Mouse (Mus musculus) embryonic stem cell, embryonic (primary cell): Measurements from ENCODE around the gene Cideb.

ENCODE experiments used
- CTCF ChIA-PET, 4 experiments: fragments of 300-600 bp in 2 of 4; fragments of 350-600 bp in 2 of 4; sonication (Branson Sonifier 250); formaldehyde crosslinking; loops; one replicate each; lab custom pipeline; 2022; ENCODE audit warnings: inconsistent platforms in 2 of 4; lab: Charles Lee
- POLR2A ChIA-PET, 4 experiments: fragments of 300-600 bp in 2 of 4; fragments of 350-600 bp in 2 of 4; sonication (Branson Sonifier 250); formaldehyde crosslinking; loops; one replicate each; lab custom pipeline; 2022; ENCODE audit warnings: antibody characterized with exemption in 4 of 4, inconsistent platforms in 1 of 4; lab: Charles Lee

The Cideb gene

GRCm38 (mm10) chr14:55777806-55778205 lies 19.5 kb upstream of the Cideb start:
- ChIA-PET POLR2A (interaction anchor here in 2 of 4 experiments (0.6 to 3.8 kb wide), 6 partner anchors 8 to 1917 kb away, joined by 3 to 12 read pairs (median 3); partner anchors contain the start of genes Psme2 (in 1 of the 2) and Rnf31 (in 1 of the 2)), CTCF (interaction anchor here in 2 of 4 experiments (0.9 to 1.6 kb wide), 6 partner anchors 10 to 106 kb away, joined by 3 to 5 read pairs (median 4); partner anchors contain the start of genes Dhrs1 (in 1 of the 2), Nop9 (in 1 of the 2) and Ripk3 (in 1 of the 2))

- ChIA-PET CTCF (interaction anchor here in 2 of 4 experiments (0.6 to 1.6 kb wide), 7 partner anchors 15 to 696 kb away, joined by 3 to 5 read pairs (median 4); no protein-coding TSS in a partner anchor), POLR2A (interaction anchor here in 2 of 4 experiments (0.6 to 1.2 kb wide), 5 partner anchors 17 to 143 kb away, joined by 3 to 6 read pairs (median 3); partner anchors contain the start of gene Mdp1 (in 1 of the 2))
These were observed 18.9 kb upstream of the Cideb start for GRCm38 (mm10) chr14:55777176-55777575.

- ChIA-PET POLR2A (interaction anchor here in 2 of 4 experiments (0.6 to 0.9 kb wide), 6 partner anchors 16 to 158 kb away, joined by 3 to 6 read pairs (median 3); partner anchors contain the start of gene Mdp1 (in 1 of the 2)), CTCF (interaction anchor here in 2 of 4 experiments (0.6 to 1.6 kb wide), 7 partner anchors 15 to 696 kb away, joined by 3 to 5 read pairs (median 4); no protein-coding TSS in a partner anchor)
These were observed 18.5 kb upstream of the Cideb start for GRCm38 (mm10) chr14:55776711-55777110.

- CTCF ChIA-PET, result interaction anchor here in 2 of 4 experiments (0.7 to 2.4 kb wide), 5 partner anchors 11 to 105 kb away, joined by 3 to 7 read pairs (median 4); no protein-coding TSS in a partner anchor
- POLR2A ChIA-PET, result interaction anchor here in 2 of 4 experiments (0.9 to 2.2 kb wide), 6 partner anchors 8 to 179 kb away, joined by 3 to 7 read pairs (median 4); partner anchors contain the start of genes Ltb4r2 (in 1 of the 2), Psme2 (in 1 of the 2) and Tm9sf1 (in 1 of the 2)
These were observed 10.9 kb upstream of the Cideb start for GRCm38 (mm10) chr14:55769087-55769703.

GRCm38 (mm10) chr14:55768555-55768954 lies 10.3 kb upstream of the Cideb start:
- CTCF ChIA-PET, result interaction anchor here in 3 of 4 experiments (0.5 to 2.4 kb wide), 6 partner anchors 9 to 151 kb away, joined by 3 to 15 read pairs (median 3); no protein-coding TSS in a partner anchor
- POLR2A ChIA-PET, result interaction anchor here in 2 of 4 experiments (1.0 to 2.2 kb wide), 3 partner anchors 17 to 178 kb away, joined by 3 to 7 read pairs (median 4); partner anchors contain the start of genes Psme2 (in 1 of the 2) and Tm9sf1 (in 1 of the 2)

GRCm38 (mm10) chr14:55767519-55768414 lies 9.5 kb upstream of the Cideb start:
- POLR2A ChIA-PET, result interaction anchor here in 3 of 4 experiments (1.0 to 2.2 kb wide), 4 partner anchors 18 to 177 kb away, joined by 3 to 7 read pairs (median 4); partner anchors contain the start of genes Psme2 (in 1 of the 3) and Tm9sf1 (in 1 of the 3)
- CTCF ChIA-PET, result interaction anchor here (0.5 to 2.4 kb wide), 11 partner anchors 8 to 152 kb away, joined by 3 to 15 read pairs (median 3); partner anchors contain the start of genes Ripk3 (in 1 of the 4) and Tinf2 (in 1 of the 4)

GRCm38 (mm10) chr14:55765696-55766095 lies 7.4 kb upstream of the Cideb start, which contains the start of gene Ltb4r1:
TSS of gene Ltb4r1 (plus strand) at chr14:55765962.
- CTCF ChIA-PET, result no interaction called here
- POLR2A ChIA-PET, result no interaction called here

- POLR2A ChIA-PET, result interaction anchor here (0.5 to 4.0 kb wide), 9 partner anchors 9 to 220 kb away, joined by 3 to 20 read pairs (median 3); partner anchors contain the start of genes Gmpr2 (in 1 of the 4), Nedd8 (in 1 of the 4) and Rabggta (in 1 of the 4)
- CTCF ChIA-PET, result interaction anchor here in 1 of 4 experiments (1.0 to 1.1 kb wide), 2 partner anchors 18 to 111 kb away, joined by 3 read pairs; no protein-coding TSS in a partner anchor
These were observed 4.9 kb upstream of the Cideb start for GRCm38 (mm10) chr14:55763166-55763565.

- CTCF ChIA-PET, result interaction anchor here in 3 of 4 experiments (0.6 to 2.7 kb wide), 21 partner anchors 8 to 265 kb away, joined by 3 to 10 read pairs (median 3); partner anchors contain the start of genes A730061H03Rik (in 1 of the 3), Emc9 (in 1 of the 3), Mdp1 (in 1 of the 3) and Tinf2 (in 1 of the 3)
- POLR2A ChIA-PET, result interaction anchor here (0.7 to 4.0 kb wide), 25 partner anchors 8 to 1345 kb away, joined by 3 to 20 read pairs (median 5); partner anchors contain the start of genes A730061H03Rik (in 2 of the 4), Gmpr2 (in 2 of the 4), Nedd8 (in 2 of the 4) and Tinf2 (in 2 of the 4)
These were observed 4.0 kb upstream of the Cideb start for GRCm38 (mm10) chr14:55762001-55762821.

- ChIA-PET CTCF (interaction anchor here (0.6 to 2.7 kb wide), 42 partner anchors 9 to 497 kb away, joined by 3 to 15 read pairs (median 4); partner anchors contain the start of genes Tinf2 (in 3 of the 4), A730061H03Rik (in 1 of the 4), Cbln3 (in 1 of the 4) and Dcaf11 (in 1 of the 4)), POLR2A (interaction anchor here (0.6 to 4.0 kb wide), 34 partner anchors 8 to 384 kb away, joined by 3 to 20 read pairs (median 4); partner anchors contain the start of genes Tinf2 (in 3 of the 4), A730061H03Rik (in 2 of the 4), Gmpr2 (in 2 of the 4) and Nedd8 (in 2 of the 4))
These were observed 2.9 kb upstream of the Cideb start, which contains the start of gene Ltb4r2 for GRCm38 (mm10) chr14:55761163-55761562. TSS of gene Ltb4r2 (plus strand) at chr14:55761428.

GRCm38 (mm10) chr14:55760156-55760555 lies 1.9 kb upstream of the Cideb start:
- POLR2A ChIA-PET, result interaction anchor here in 3 of 4 experiments (0.6 to 4.0 kb wide), 28 partner anchors 12 to 723 kb away, joined by 3 to 20 read pairs (median 3); partner anchors contain the start of genes Rabggta (in 3 of the 3), Tinf2 (in 3 of the 3), A730061H03Rik (in 2 of the 3) and Dcaf11 (in 1 of the 3)
- CTCF ChIA-PET, result interaction anchor here (0.6 to 2.7 kb wide), 39 partner anchors 8 to 417 kb away, joined by 3 to 15 read pairs (median 3); partner anchors contain the start of genes Tinf2 (in 3 of the 4), Dhrs1 (in 2 of the 4), Nop9 (in 2 of the 4) and Psme2 (in 2 of the 4)

- CTCF ChIA-PET, result interaction anchor here in 2 of 4 experiments (0.6 to 1.0 kb wide), 3 partner anchors 11 to 242 kb away, joined by 3 to 5 read pairs (median 3); no protein-coding TSS in a partner anchor
- POLR2A ChIA-PET, result interaction anchor here in 3 of 4 experiments (0.6 to 1.5 kb wide), 9 partner anchors 10 to 198 kb away, joined by 3 to 5 read pairs (median 3); partner anchors contain the start of genes Tinf2 (in 2 of the 3), A730061H03Rik (in 1 of the 3), Dcaf11 (in 1 of the 3) and Dhrs1 (in 1 of the 3)
These were observed 692 bp downstream of the Cideb start for GRCm38 (mm10) chr14:55757566-55757965.

GRCm38 (mm10) chr14:55747051-55747847 lies 11.0 kb downstream of the Cideb start:
- CTCF ChIA-PET, result interaction anchor here in 2 of 4 experiments (0.7 to 2.5 kb wide), 8 partner anchors 10 to 172 kb away, joined by 3 to 9 read pairs (median 3); partner anchors contain the start of genes Ltb4r2 (in 2 of the 2), Tinf2 (in 2 of the 2) and Mdp1 (in 1 of the 2)
- POLR2A ChIA-PET, result interaction anchor here in 2 of 4 experiments (0.6 to 4.4 kb wide), 10 partner anchors 10 to 76 kb away, joined by 3 to 34 read pairs (median 5); partner anchors contain the start of genes Gmpr2 (in 1 of the 2), Ltb4r2 (in 1 of the 2), Nedd8 (in 1 of the 2) and Tinf2 (in 1 of the 2)

- ChIA-PET POLR2A (interaction anchor here in 3 of 4 experiments (0.6 to 4.4 kb wide), 26 partner anchors 9 to 235 kb away, joined by 3 to 34 read pairs (median 4); partner anchors contain the start of genes Tinf2 (in 3 of the 3), Gmpr2 (in 2 of the 3), Mdp1 (in 2 of the 3) and Nedd8 (in 2 of the 3)), CTCF (interaction anchor here in 2 of 4 experiments (0.5 to 3.2 kb wide), 17 partner anchors 12 to 1218 kb away, joined by 3 to 45 read pairs (median 4); partner anchors contain the start of genes A730061H03Rik (in 1 of the 2), Ltb4r2 (in 1 of the 2), Psme2 (in 1 of the 2) and Rabggta (in 1 of the 2))
These were observed 12.4 kb downstream of the Cideb start for GRCm38 (mm10) chr14:55745861-55746237.
